Mouse (Mus musculus) induced T-regulatory cell, adult 2 months (primary cell): ENCODE measurements around the gene Noc4l.

ENCODE experiments used
- DNase-seq: peaks from one replicate; pipeline ENCODE4 v3.0.0-alpha.2; 2012; ENCODE audit warnings: low read depth

Gene Noc4l

DNA sequence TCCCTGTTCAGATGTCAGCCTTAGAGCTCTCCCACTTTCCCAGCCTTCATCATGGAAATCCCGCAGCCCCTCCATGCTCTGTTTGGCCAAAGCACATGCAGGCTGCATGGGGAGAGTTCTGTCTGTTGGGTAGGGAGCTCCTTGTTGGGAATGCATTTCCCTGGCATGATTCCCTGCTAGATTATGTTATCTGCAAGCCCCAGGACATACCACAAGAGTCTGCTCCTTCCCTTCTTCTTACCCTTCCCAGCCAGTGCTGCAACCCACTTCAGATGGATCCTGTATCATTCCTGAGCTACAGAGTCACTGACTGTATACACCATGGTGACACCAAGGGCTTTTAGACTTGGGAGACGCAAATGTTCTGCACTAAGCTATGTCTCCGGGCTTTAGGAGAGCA, 43.8 kb downstream of the Noc4l start:
- no peak for DNase-seq

GRCm38 (mm10) chr5:110608941-110609340, 44.3 kb downstream of the Noc4l start:
- DNase-seq: no peak

- no peak for DNase-seq
Measured at GRCm38 (mm10) chr5:110608336-110608735, 44.9 kb downstream of the Noc4l start.

DNA sequence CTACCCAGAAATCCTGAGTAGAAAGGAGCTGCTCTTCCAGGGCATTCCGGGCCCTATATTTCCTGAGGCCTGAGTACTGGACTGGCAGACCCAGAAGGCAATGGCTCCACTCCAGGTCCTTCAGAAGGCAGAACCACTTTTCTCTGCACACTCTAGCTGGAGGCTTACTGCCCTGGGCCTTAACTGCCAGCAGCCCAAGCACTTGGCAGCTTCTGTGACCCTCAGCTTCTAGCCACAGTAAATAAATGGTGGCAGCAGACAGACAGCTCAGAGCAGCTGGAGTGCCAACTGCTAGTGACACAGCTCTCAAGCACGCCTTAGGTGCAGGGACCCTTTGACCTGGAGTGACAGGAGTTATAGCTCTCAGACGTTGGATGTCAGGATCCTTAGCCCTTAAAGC, 45.5 kb downstream of the Noc4l start:
- no peak for DNase-seq

- DNase-seq: peak; percentile 40
Measured at GRCm38 (mm10) chr5:110605531-110606221, 47.5 kb downstream of the Noc4l start.

GRCm38 (mm10) chr5:110604311-110604710, 48.9 kb downstream of the Noc4l start:
- no peak for DNase-seq

GRCm38 (mm10) chr5:110603016-110603685, 50.1 kb downstream of the Noc4l start:
- DNase-seq: no peak
